Mouse (Mus musculus) kidney, adult 2 months (tissue): ENCODE measurements around the gene Golt1a.

Source experiments
- CTCF ChIP-seq: fragments of 200-500 bp; conservative IDR thresholded peaks from 2 replicates; pipeline ENCODE4 v1.5.1; 2011; ENCODE audit warnings: low read depth, mild to moderate bottlenecking, control low read depth, low read length, moderate library complexity, mixed read lengths; ENCODE audit not compliant: insufficient read depth, insufficient read length
- POLR2A ChIP-seq: fragments of 200-500 bp; IDR thresholded peaks from one replicate; pipeline ENCODE4 v1.6.1; 2011; ENCODE audit warnings: low read depth, low read length, control low read depth

DNA sequence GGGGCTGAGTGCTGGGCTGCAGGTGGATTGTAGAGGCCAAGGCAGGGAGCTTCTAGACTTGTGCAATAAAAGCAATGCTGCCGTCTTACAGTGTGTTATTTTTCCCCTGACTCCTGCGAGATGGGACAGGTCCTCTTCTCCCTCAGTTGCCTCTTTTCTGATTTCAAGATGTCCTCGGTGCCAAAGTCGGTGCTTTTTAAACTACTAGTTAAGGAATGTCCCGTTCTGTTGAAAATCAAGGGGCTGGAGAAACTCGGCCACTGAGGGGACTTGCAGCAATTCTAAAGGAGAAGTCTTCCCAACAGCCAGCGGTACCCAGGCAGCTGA, 20.0 kb downstream of the Golt1a start:
- TF ChIP-seq CTCF, result no peak
- TF ChIP-seq POLR2A, result no peak
